Mouse (Mus musculus): ENCODE data around the gene Fam183b.
"Not testable (repeated sequence)": the region's sequence is repeated elsewhere in the genome, so short reads cannot be mapped to it uniquely, and the experiment has no call there.

The Fam183b gene

DNA sequence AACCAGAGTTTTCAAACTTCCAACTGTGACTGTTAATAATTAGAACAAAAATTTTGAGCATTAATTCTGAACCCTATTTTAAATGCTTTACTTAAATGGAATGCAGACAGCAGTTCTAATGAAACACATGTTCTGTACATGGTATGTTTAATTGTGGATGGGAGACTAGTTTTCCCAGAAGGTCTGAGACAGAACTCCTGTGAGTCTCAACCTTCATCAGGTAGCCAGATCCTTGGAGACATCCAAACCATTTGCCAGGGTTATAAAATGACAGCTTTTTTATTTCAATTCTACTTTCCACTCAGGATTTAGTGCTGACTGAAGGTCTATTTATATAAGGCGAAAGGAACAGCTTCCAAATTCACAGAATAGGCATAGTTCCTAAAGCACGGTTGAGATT lies 49.3 kb downstream of the Fam183b start, which contains the start of gene Olfr316:
TSS of gene Olfr316 (plus strand) at position 301 of the 400 bp plus-strand sequence.
- no peak for DNase-seq

DNA sequence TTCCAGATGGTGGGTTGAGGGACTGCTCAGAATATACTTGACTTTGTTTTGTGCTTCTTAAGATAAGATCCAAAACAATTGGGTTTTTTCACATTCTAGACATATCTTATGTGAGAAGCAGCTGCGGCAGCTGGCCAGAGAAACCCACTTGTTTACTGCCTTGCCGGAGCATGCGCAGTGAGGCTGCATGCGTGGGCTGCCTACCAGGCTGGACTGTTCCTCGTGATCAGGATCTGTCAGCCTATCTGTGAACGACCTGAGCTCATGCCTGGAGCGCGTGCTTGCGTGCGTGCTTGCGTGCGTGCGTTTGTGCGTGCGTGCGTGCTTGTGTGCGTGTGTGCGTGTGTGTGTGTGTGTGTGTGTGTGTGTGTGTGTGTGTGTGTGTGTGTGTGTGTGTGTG lies 50.7 kb downstream of the Fam183b start:
- not testable (repeated sequence) for DNase-seq

All from right cerebral cortex, postnatal 4 days (tissue).